13 mouse cellular contexts compared by ENCODE assay signal in genomic region chr19:16874991-16875540, GRCm38 (mm10). TPM values are rescaled to one million over a fixed set of nuclear protein-coding genes. Genes with fewer than 3 reads are reported as not detected.
DNase-seq lines count a peak whose midpoint lies in the region; ATAC-seq lines count a peak whose summit lies in the region.
"Had no signal": no experiment of that assay in that cellular context is flagged by ENCODE, and none has a peak within 500 bp of the region (broad histone marks: within the 10 kb centered on the region; RNA-seq: fewer than 3 reads in every experiment).

No protein-coding gene starts in this region.

- H3K36me3 ChIP-seq in kidney, embryonic 14.5 days (ENCODE audit: control insufficient read depth, insufficient read depth, low read length): no peaks in the 10 kb centered on the region
- H3K36me3 ChIP-seq in embryonic facial prominence, embryonic 14.5 days (ENCODE audit: control insufficient read depth, insufficient read depth, low read length): no peaks in the 10 kb centered on the region
- H3K36me3 ChIP-seq in midbrain, embryonic 12.5 days: no peaks in the 10 kb centered on the region

- under 1% methylated on average over 14 of the region's 14 CpGs for WGBS in kidney, embryonic 14.5 days
- WGBS in embryonic facial prominence, embryonic 14.5 days: 5% methylated on average over 14 of the region's 14 CpGs
- 2% methylated on average over 14 of the region's 14 CpGs for WGBS in midbrain, embryonic 12.5 days

- H3K4me2 ChIP-seq in kidney, embryonic 14.5 days (replicated peaks; ENCODE audit: low read depth, low read length): no peak overlapping the region
- 0 out of 2 replicates have a peak overlapping the region, but pooled peaks have one; percentile 81 for H3K4me2 ChIP-seq in embryonic facial prominence, embryonic 14.5 days (ENCODE audit: low read depth, low read length)
- peak overlapping the region; percentile 87 for H3K4me2 ChIP-seq in midbrain, embryonic 12.5 days (replicated peaks)

- no peak overlapping the region for H3K27ac ChIP-seq in kidney, embryonic 14.5 days (ENCODE audit: low read depth, low read length)
- no peak overlapping the region for H3K27ac ChIP-seq in embryonic facial prominence, embryonic 14.5 days (replicated peaks; ENCODE audit: low read depth, low read length)
- H3K27ac ChIP-seq in midbrain, embryonic 12.5 days (replicated peaks): no peak overlapping the region

- H3K4me1 ChIP-seq in kidney, embryonic 14.5 days (ENCODE audit: control insufficient read depth, insufficient read depth, low read length): peaks cover 15% of the 10 kb centered on the region
- peaks cover 18% of the 10 kb centered on the region; the same call in 1 of the 2 replicates for H3K4me1 ChIP-seq in embryonic facial prominence, embryonic 14.5 days (ENCODE audit: control insufficient read depth, insufficient read depth, low read length)
- H3K4me1 ChIP-seq in midbrain, embryonic 12.5 days: peaks cover 56% of the 10 kb centered on the region

- peak; percentile 36 for DNase-seq in embryo, embryonic 10.5 days (ENCODE audit: low spot score)
- DNase-seq in embryo, embryonic 11 days: no peak
- no peak for DNase-seq in kidney, postnatal 10 days
- DNase-seq in embryonic facial prominence, embryonic 14.5 days (ENCODE audit: low spot score): no peak
- DNase-seq in urinary bladder, adult 18-20 months (ENCODE audit: low spot score in 2 of 2): no peak
- no peak for DNase-seq in layer of hippocampus, postnatal 14 days (ENCODE audit: low spot score in 2 of 2)
- DNase-seq: adrenal gland, postnatal 36 days; cerebellum, adult 9-11 months; spleen, adult 18-20 months had no signal

- no peak for ATAC-seq in kidney, embryonic 14.5 days (ENCODE audit: low FRiP score, low TSS enrichment)
- no peak for ATAC-seq in embryonic facial prominence, embryonic 14.5 days (ENCODE audit: low read depth)
- no peak for ATAC-seq in midbrain, embryonic 12.5 days (ENCODE audit: low FRiP score, low read depth)

- peak overlapping the region; percentile 29; the same call in 1 of the 2 replicates for H3K4me3 ChIP-seq in kidney, embryonic 14.5 days (ENCODE audit: low read length)
- H3K4me3 ChIP-seq in embryonic facial prominence, embryonic 14.5 days (ENCODE audit: low read depth, low read length): peak overlapping the region; percentile 43
- H3K4me3 ChIP-seq in midbrain, embryonic 12.5 days: peak overlapping the region; percentile 55

- H3K27me3 ChIP-seq in kidney, embryonic 14.5 days (ENCODE audit: control insufficient read depth, insufficient read depth, low read length): peaks cover 95% of the 10 kb centered on the region
- H3K27me3 ChIP-seq in embryonic facial prominence, embryonic 14.5 days (replicated peaks; ENCODE audit: control insufficient read depth, insufficient read depth, low read length): peaks cover 97% of the 10 kb centered on the region
- peaks cover 96% of the 10 kb centered on the region for H3K27me3 ChIP-seq in midbrain, embryonic 12.5 days

- no peak overlapping the region for H3K9ac ChIP-seq in kidney, embryonic 14.5 days (ENCODE audit: low read depth, low read length)
- no peak overlapping the region for H3K9ac ChIP-seq in embryonic facial prominence, embryonic 14.5 days (ENCODE audit: low read depth, low read length)
- no peak overlapping the region for H3K9ac ChIP-seq in midbrain, embryonic 12.5 days (replicated peaks)

- no peaks in the 10 kb centered on the region for H3K9me3 ChIP-seq in kidney, embryonic 14.5 days (ENCODE audit: control insufficient read depth, low read length)
- H3K9me3 ChIP-seq in embryonic facial prominence, embryonic 14.5 days (ENCODE audit: control insufficient read depth, low read length): no peaks in the 10 kb centered on the region
- H3K9me3 ChIP-seq in midbrain, embryonic 12.5 days: no peaks in the 10 kb centered on the region

RNA-seq across cellular contexts. Expression of gene Foxb2, which starts 1.5 kb away (rescaled TPM):
- polyA plus RNA-seq in kidney, embryonic 14.5 days (2014; fragmentation: Nextera tagmentation; extraction: Ambion mirVana): not detected in 2 replicates
- polyA plus RNA-seq in embryonic facial prominence, embryonic 14.5 days (2014; fragmentation: Nextera tagmentation; extraction: Ambion mirVana): not detected in 2 replicates
- polyA plus RNA-seq in midbrain, embryonic 12.5 days (2016; fragmentation: Nextera tagmentation; extraction: Ambion mirVana): 0.59 and 0.76 TPM in 2 replicates
- not detected for total RNA-seq in layer of hippocampus, postnatal 14 days (2021)
- total RNA-seq: adrenal gland, postnatal 36 days; left cerebral cortex, adult 8-10 months had no signal
- polyA plus RNA-seq: intestine, embryonic 14.5 days had no signal
